Mouse (Mus musculus): ENCODE results near the gene Gtf3c2. TPM values are rescaled to one million over a fixed set of nuclear protein-coding genes. Genes with fewer than 3 reads are reported as not detected.

The Gtf3c2 gene
- polyA plus RNA-seq, 1 experiment from 2014 or later = 78.1 TPM

- no peaks in the 10 kb centered on the region for H3K4me1 ChIP-seq (replicated peaks)
- H3K4me3 ChIP-seq (replicated peaks) = no peak overlapping the region
- no peaks in the 10 kb centered on the region for H3K27me3 ChIP-seq
- H3K27ac ChIP-seq = no peak overlapping the region
- H3K9me3 ChIP-seq = no peaks in the 10 kb centered on the region
- H3K9ac ChIP-seq (replicated peaks) = no peak overlapping the region
- whole genome bisulfite sequencing = 92% methylated on average over 4 of the region's 4 CpGs
- H3K36me3 ChIP-seq = peaks cover 95% of the 10 kb centered on the region
- no peak for ATAC-seq
- H3K4me2 ChIP-seq (replicated peaks) = no peak overlapping the region
These were observed 11.3 kb downstream of the Gtf3c2 start for GRCm38 (mm10) chr5:31168630-31169029.

- Histone ChIP-seq H3K4me1 (replicated peaks) (no peaks in the 10 kb centered on the region), H3K27me3 (no peaks in the 10 kb centered on the region), H3K9ac (replicated peaks) (no peak overlapping the region), H3K36me3 (peaks cover 91% of the 10 kb centered on the region), H3K4me2 (replicated peaks) (no peak overlapping the region), H3K27ac (no peak overlapping the region), H3K4me3 (replicated peaks) (no peak overlapping the region), H3K9me3 (no peaks in the 10 kb centered on the region)
- WGBS = 94% methylated on average over 1 of the region's 1 CpGs
- ATAC-seq = no peak
These were observed 15.1 kb downstream of the Gtf3c2 start for GRCm38 (mm10) chr5:31164878-31165277.

- Histone ChIP-seq H3K27ac (no peak overlapping the region), H3K36me3 (peaks cover 91% of the 10 kb centered on the region), H3K9me3 (no peaks in the 10 kb centered on the region), H3K27me3 (no peaks in the 10 kb centered on the region), H3K4me1 (replicated peaks) (no peaks in the 10 kb centered on the region), H3K4me2 (replicated peaks) (no peak overlapping the region), H3K4me3 (replicated peaks) (no peak overlapping the region), H3K9ac (replicated peaks) (no peak overlapping the region)
- ATAC-seq = no peak
These were observed 17.5 kb downstream of the Gtf3c2 start for GRCm38 (mm10) chr5:31162462-31162861.

DNA sequence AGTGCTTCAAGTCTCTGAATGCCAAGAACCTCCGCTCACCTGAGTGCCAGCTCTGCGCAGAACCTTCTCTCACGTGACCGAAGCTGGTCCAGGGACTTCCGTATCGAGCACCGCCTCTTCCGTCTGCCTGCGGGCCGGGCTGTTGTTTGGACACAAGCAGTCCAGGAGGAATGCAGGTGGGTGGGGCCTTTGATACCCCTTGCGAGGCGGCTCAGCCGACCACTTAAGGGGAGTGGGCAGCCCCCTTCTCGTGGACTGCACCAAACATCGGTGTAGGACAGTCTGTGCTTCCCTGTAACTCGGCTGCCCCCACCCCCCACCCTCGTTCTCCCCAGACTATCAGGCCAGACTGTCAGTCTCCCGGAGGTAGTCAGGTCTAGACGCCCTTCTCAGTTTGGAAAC lies 25.8 kb downstream of the Gtf3c2 start, which contains the start of gene Mpv17:
TSS of gene Mpv17 (minus strand) at position 100 of the 402 bp plus-strand sequence.
- no peaks in the 10 kb centered on the region for H3K27me3 ChIP-seq
- peak within 1 kb of the TSS; percentile 79 for H3K9ac ChIP-seq (replicated peaks)
- H3K27ac ChIP-seq = peak within 1 kb of the TSS; percentile 83
- ATAC-seq = peak; percentile 97
- H3K36me3 ChIP-seq = peaks cover 34% of the 10 kb centered on the region
- H3K9me3 ChIP-seq = no peaks in the 10 kb centered on the region
- H3K4me1 ChIP-seq (replicated peaks) = peaks cover 17% of the 10 kb centered on the region
- peak within 1 kb of the TSS; percentile 70 for H3K4me3 ChIP-seq (replicated peaks)
- WGBS = under 1% methylated on average over 19 of the region's 19 CpGs
- H3K4me2 ChIP-seq (replicated peaks) = peak within 1 kb of the TSS; percentile 82

DNA sequence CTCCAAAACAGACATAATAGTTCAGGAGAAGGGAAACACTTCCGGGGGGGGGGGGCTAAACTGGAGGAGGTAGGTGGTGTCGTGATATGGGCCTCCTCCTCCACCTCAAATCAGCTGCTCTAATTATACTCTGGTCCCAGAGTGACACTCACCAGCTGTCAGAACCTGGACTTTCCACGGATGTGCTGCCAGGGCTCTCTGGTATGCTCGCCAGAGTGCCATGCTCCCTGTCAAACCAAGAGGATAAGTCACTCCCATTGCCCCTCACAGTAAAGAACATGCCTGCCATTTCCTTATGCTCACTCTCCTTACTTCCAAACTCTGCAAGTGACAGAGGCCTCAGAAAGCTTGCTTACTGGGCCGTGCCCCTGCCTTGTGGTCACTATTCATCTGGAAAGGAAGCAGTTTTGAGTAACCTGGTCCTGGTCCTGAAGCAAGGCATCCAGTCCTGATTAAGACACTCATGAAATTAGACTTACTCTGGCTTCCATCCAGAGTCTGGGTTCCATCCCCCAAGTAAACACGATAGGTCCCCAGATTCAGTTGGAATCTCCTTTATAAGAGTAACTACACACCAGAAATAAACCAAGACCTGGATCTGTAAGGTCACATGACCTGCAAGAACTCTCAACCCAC lies 26.3 kb downstream of the Gtf3c2 start:
- Histone ChIP-seq H3K27me3 (no peaks in the 10 kb centered on the region), H3K27ac (peak overlapping the region; percentile 83; the same call in 1 of the 2 replicates), H3K4me3 (replicated peaks) (peak overlapping the region; percentile 70), H3K4me2 (replicated peaks) (peak overlapping the region; percentile 82), H3K36me3 (peaks cover 29% of the 10 kb centered on the region), H3K9ac (replicated peaks) (peak overlapping the region; percentile 79), H3K9me3 (no peaks in the 10 kb centered on the region), H3K4me1 (replicated peaks) (peaks cover 17% of the 10 kb centered on the region)
- WGBS = 38% methylated on average over 6 of the region's 6 CpGs
- peak; percentile 38 for ATAC-seq

GRCm38 (mm10) chr5:31151746-31152145 lies 28.2 kb downstream of the Gtf3c2 start:
- Histone ChIP-seq H3K9me3 (no peaks in the 10 kb centered on the region), H3K27me3 (no peaks in the 10 kb centered on the region), H3K4me2 (replicated peaks) (no peak overlapping the region), H3K27ac (no peak overlapping the region), H3K36me3 (peaks cover 23% of the 10 kb centered on the region), H3K4me3 (replicated peaks) (no peak overlapping the region), H3K4me1 (replicated peaks) (peaks cover 17% of the 10 kb centered on the region), H3K9ac (replicated peaks) (no peak overlapping the region)
- 96% methylated on average over 3 of the region's 3 CpGs for WGBS
- no peak for ATAC-seq

DNA sequence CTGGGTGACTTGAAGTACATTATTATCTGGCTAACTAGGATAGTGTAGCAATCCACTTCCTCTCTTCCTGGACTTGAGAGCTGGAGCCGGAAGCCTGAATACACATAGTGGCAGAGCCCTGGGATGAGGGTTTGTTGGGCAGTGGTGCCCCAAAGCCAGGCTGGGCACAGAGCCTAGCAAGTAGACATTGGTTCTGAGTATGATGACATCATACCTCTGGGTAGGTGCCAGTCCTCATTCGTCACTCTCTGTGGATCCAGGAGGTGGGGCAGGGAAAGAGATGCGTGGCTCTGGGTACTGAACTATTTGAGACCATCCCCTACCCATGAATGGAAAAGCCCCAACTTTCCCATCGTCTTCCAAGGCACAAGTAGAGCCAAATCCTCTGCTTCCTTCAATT lies 30.2 kb downstream of the Gtf3c2 start:
- no peak overlapping the region for H3K4me2 ChIP-seq (replicated peaks)
- H3K27ac ChIP-seq = no peak overlapping the region
- peaks cover 34% of the 10 kb centered on the region for H3K36me3 ChIP-seq
- WGBS = 92% methylated on average over 4 of the region's 4 CpGs
- H3K4me3 ChIP-seq (replicated peaks) = no peak overlapping the region
- H3K9ac ChIP-seq (replicated peaks) = no peak overlapping the region
- H3K27me3 ChIP-seq = no peaks in the 10 kb centered on the region
- peaks cover 15% of the 10 kb centered on the region for H3K4me1 ChIP-seq (replicated peaks)
- no peaks in the 10 kb centered on the region for H3K9me3 ChIP-seq
- ATAC-seq = no peak

DNA sequence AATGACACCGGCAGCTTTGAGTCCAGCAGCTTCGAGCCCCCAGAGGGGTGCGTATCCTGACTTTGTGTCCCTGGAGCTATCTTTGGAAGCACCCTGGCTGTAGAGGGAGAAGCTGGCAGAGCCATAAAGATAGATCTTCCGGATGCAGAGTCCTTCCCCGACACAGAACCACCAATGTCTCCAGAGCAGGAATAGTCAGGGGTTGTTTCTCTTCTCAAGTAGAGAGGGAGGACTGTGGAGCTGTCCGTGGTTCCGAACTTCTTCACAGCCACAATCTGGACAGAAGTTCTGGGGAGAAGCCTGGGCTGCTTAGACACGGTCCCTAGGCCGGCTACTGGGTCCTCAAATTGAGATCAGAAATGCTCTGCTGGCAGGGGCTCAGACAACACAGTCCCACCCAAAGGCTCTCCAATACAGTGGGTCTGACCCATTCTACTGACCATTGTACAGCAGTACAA lies 40.9 kb downstream of the Gtf3c2 start:
- Histone ChIP-seq H3K4me3 (replicated peaks) (peak overlapping the region; percentile 33), H3K4me2 (replicated peaks) (peak overlapping the region; percentile 51; the same call in 1 of the 2 replicates), H3K4me1 (replicated peaks) (peaks cover 22% of the 10 kb centered on the region), H3K9ac (replicated peaks) (no peak overlapping the region), H3K9me3 (no peaks in the 10 kb centered on the region), H3K36me3 (peaks cover 11% of the 10 kb centered on the region), H3K27ac (no peak overlapping the region), H3K27me3 (peaks cover 61% of the 10 kb centered on the region)
- WGBS = 15% methylated on average over 9 of the region's 9 CpGs
- no peak for ATAC-seq

- under 1% methylated on average over 52 of the region's 52 CpGs for WGBS
- 0 out of 2 replicates have a peak within 1 kb of the TSS, but pooled peaks have one; percentile 23 for H3K9ac ChIP-seq (replicated peaks)
These were observed 41.5 kb downstream of the Gtf3c2 start, which contains the start of gene Ucn for GRCm38 (mm10) chr5:31138241-31138967. TSS of gene Ucn (minus strand) at chr5:31138829.

GRCm38 (mm10) chr5:31137658-31138057 lies 42.3 kb downstream of the Gtf3c2 start:
- Histone ChIP-seq H3K9ac (replicated peaks) (0 out of 2 replicates have a peak overlapping the region, but pooled peaks have one; percentile 23), H3K4me1 (replicated peaks) (peaks cover 22% of the 10 kb centered on the region), H3K36me3 (peaks cover 9% of the 10 kb centered on the region), H3K27me3 (peaks cover 65% of the 10 kb centered on the region), H3K9me3 (no peaks in the 10 kb centered on the region), H3K4me3 (replicated peaks) (peak overlapping the region; percentile 33), H3K4me2 (replicated peaks) (peak overlapping the region; percentile 51), H3K27ac (no peak overlapping the region)
- no peak for ATAC-seq
- 1% methylated on average over 13 of the region's 13 CpGs for WGBS

More at GRCm38 (mm10) chr5:31138241-31138967, 41.5 kb downstream of the Gtf3c2 start, which contains the start of gene Ucn:
- H3K9me3 ChIP-seq = no peaks in the 10 kb centered on the region
- peaks cover 22% of the 10 kb centered on the region for H3K4me1 ChIP-seq (replicated peaks)
- peak within 1 kb of the TSS; percentile 33 for H3K4me3 ChIP-seq (replicated peaks)
- H3K27me3 ChIP-seq = peaks cover 65% of the 10 kb centered on the region
- H3K4me2 ChIP-seq (replicated peaks) = peak within 1 kb of the TSS; percentile 51
- peaks cover 9% of the 10 kb centered on the region for H3K36me3 ChIP-seq
- ATAC-seq = peak; percentile 60
- no peak within 1 kb of the TSS for H3K27ac ChIP-seq

DNA sequence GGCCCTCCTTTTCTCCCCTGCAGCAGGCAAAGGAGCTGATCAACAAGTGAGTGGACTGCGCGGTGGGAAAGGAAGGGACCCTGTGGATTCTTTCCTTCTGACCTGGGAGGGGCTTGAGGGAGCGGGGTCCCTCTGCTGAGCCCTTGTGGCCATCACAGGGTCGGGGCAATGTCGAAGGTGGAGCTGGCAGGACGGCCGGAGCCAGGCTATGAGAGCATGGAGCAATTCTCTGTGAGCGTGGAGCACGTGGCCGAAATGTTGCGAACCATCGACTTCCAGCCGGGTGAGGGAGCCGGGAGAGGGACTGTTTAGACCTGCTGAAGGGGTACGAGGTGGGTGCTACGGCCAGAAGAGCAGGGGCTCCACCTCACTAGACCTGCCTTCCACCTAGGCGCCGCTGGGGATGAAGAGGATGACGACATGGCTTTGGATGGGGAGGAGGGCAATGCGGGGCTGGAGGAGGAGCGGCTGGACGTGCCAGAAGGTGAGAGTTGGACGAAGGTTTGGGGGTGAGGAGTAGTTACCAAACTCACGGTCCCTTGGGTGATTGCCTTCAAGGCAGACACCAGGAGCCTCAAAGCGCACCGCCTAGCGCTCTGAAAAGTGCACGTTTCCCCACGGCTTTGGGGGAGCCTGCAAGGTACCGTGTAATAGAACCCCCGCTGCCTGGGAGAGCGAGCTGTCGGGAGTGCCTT lies 43.1 kb downstream of the Gtf3c2 start:
- Histone ChIP-seq H3K4me3 (replicated peaks) (peak overlapping the region; percentile 33), H3K9me3 (no peaks in the 10 kb centered on the region), H3K4me2 (replicated peaks) (peak overlapping the region; percentile 51), H3K27me3 (peaks cover 65% of the 10 kb centered on the region), H3K4me1 (replicated peaks) (peaks cover 22% of the 10 kb centered on the region), H3K36me3 (peaks cover 8% of the 10 kb centered on the region), H3K27ac (no peak overlapping the region), H3K9ac (replicated peaks) (no peak overlapping the region)
- 1% methylated on average over 33 of the region's 33 CpGs for WGBS
- ATAC-seq = no peak

DNA sequence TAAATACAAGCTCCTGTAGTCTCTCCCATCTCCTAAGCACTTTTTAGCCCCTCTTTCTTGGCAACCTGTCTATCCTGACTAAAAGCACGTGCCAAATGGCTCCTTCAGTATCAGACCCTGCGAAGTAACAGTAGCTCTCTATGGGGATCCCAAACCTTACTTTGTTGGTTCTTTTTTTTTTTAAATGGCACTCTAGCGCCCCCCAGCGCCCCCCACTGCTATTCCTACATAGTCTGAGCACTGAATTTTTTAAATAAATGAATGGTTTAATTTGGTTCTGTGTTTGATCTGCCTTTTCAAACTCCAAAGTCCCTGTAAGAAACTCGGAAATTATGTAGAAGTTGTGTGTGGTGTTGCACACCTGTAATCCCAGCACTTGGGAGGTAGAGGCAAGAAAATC lies 53.9 kb downstream of the Gtf3c2 start:
- ATAC-seq = no peak
- H3K36me3 ChIP-seq = no peaks in the 10 kb centered on the region
- no peak overlapping the region for H3K4me3 ChIP-seq (replicated peaks)
- no peak overlapping the region for H3K27ac ChIP-seq
- no peaks in the 10 kb centered on the region for H3K27me3 ChIP-seq
- H3K9me3 ChIP-seq = no peaks in the 10 kb centered on the region
- 44% methylated on average over 5 of the region's 5 CpGs for WGBS
- H3K4me1 ChIP-seq (replicated peaks) = no peaks in the 10 kb centered on the region
- no peak overlapping the region for H3K4me2 ChIP-seq (replicated peaks)
- no peak overlapping the region for H3K9ac ChIP-seq (replicated peaks)

Data from midbrain, embryonic 13.5 days (tissue).